Mouse (Mus musculus): Measurements from ENCODE around the gene Emx1.

The Emx1 gene

DNA sequence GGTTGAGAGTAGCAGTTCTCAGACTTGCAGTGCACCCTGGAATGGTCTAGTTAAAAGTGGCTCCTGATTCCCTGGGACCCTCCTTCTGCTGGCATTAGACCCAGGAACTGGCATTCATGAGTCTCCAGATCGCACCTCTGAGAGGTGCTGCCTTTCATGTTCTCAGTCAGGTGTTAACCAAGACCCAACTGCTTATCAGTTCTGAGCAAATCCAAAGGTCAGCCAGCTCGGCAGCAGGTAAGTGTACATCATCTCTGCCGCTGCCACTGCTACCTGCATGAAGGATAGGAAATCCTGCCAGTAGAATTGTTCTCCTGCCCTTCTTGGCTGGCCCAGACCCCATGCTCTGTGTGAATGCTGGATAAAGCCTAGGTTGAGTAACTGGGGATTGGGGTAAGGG lies 43.5 kb downstream of the Emx1 start:
- DNase-seq (ENCODE audit: low spot score in 2 of 2), result no peak

DNA sequence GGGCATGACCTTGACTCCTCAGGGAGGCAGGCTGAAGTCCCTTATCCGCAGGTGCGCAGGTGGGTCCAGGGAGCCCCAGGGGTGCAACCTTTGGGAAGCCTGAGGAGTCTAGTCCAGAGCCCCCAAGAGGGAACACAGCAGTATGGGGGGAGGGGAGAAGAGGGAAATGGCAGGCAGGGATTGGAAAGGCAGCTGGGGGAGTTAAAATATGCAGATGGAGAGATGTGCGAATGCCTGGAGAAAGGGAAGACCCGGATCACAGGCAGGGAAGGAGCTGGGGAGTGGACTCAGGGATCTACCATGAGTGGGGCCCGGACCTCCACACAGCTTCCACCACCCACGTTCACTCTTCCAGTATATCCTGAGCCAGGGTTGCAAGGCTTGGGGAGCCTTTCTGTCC lies 44.2 kb downstream of the Emx1 start:
- no peak for DNase-seq (ENCODE audit: low spot score in 2 of 2)

DNA sequence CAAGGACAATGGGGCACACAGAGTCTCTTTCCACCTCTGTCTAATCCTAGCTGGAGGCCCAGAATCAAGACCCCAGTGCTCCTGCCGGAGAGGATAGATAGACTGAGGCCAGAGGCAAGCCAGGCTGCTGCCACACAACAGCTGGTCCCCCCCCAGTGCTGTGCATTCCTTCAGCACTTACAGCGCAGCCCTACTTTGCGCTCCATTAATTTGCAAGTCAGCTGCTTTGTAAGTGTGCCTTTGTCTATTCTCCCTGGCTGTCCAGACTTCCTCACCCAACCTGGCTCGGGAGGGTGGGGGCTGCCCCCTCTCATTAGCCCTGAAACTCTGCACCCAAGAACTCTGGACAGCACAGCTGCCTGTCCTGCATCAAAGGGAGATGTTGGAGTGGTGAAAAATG lies 44.8 kb downstream of the Emx1 start:
- DNase-seq (ENCODE audit: low spot score in 2 of 2), result no peak

DNA sequence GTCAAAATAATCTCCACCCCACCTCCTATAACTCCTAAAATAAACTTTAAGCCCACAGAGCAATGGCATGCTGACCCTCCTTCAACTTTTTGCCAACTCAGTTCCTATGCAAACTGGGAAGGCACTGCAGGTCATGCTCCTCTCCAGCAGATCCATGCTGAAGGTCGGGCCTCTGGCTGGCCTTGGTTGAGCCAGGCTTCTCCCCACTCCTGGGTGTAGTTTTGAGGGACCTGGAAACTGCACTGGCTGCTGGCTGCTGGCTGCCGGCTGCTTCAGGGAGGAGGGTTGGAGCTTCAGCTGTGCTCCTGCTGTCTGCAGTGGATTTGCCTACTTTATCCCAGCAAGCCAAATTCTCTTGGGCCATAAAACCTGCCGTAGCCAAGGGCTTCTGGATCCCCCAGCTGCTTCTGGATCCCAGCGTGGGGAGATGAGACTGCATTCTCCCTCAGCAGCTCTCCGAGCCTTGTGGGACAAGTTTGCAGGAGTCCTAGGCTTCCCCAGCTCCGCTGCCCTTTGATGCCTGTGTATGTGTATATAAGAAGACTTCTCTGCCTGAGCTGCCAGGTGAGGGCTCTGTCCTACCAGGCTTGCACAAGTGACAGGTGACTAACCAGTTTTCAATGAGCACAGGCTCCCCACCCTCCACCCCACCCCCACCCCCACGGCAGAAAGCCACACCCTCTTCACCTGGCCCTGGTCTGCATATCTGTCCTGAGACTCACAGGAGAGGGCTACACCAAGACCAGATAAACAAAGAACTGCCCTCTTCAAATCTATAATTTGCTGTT lies 45.8 kb downstream of the Emx1 start:
- DNase-seq (ENCODE audit: low spot score in 2 of 2), result no peak

DNA sequence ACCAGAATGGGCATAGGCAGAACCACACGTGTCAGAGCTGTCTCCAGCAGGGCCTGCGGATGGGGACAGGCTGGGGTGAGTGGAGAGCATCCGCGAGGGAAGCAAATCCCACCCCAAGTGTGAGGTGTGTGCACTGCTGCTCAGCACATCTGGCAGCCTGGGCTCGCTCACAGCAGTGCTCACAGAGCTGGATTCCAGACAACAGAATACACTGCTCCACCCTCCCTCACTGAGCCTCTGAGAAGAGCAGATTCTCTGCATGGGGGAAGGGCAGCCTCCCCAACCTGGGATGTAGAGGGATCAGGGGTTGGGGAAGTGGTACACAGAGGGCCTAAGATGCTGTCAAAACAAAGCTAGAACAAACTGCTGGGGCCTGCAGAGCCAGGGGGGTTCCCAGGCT lies 47.6 kb downstream of the Emx1 start:
- DNase-seq (ENCODE audit: low spot score in 2 of 2), result no peak

DNA sequence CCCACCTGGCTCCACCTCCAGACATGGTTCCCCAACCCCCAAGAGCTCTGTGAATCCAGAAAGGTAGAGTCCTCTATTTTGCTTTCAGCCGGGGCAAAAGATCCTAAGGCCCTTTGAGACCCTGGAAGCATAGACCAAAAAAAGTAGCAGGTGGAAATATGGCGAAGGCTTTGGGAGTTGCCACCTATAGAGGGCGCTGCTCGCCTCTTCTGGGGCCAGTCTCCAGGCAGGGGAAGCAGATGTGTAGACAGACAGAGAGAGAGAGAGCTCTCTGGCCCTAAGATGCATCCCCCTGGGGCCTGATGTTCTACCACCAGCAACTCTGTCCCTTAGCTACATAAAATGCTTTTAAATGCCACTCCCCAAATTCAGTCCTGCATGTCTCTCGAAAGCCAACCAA lies 49.8 kb downstream of the Emx1 start:
- no peak for DNase-seq (ENCODE audit: low spot score in 2 of 2)

DNA sequence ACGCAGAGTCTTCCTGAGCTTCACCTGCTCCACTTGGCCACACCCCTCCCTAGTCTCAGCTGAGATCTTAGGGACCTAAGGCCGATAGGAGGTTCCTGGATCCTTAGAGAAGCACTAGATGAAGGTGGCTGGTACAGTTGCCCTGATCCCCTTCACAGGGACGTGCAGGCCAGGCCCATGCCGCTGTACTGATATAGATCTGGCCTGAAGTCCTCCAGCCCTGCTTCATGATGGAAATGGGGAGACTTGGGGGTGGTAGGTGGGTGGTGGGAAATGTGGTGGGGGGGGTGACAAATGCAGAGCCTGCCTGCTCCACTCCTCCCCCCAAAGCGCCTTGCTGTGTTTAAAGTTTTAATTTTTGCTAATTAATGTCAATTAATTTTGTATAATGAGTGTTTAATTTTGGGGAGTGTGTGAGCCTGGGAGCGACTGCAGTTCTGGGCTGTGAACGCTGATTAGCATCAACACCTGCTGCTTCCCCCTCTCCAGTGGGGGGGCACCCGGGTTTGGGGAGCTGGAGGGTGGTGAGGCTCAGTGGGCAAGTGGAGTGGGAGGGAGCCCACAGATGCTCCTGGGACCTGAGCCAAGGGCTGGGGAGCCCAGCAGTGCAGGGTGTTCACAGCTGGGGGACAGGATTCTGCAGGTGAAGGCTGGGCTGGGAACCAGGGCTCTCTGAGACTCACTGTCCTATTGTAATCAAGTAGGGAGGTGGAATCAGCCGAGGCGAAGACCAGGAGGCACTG lies 50.5 kb downstream of the Emx1 start:
- DNase-seq (ENCODE audit: low spot score in 2 of 2), result peak in 1 of 2 experiments; percentile 42

DNA sequence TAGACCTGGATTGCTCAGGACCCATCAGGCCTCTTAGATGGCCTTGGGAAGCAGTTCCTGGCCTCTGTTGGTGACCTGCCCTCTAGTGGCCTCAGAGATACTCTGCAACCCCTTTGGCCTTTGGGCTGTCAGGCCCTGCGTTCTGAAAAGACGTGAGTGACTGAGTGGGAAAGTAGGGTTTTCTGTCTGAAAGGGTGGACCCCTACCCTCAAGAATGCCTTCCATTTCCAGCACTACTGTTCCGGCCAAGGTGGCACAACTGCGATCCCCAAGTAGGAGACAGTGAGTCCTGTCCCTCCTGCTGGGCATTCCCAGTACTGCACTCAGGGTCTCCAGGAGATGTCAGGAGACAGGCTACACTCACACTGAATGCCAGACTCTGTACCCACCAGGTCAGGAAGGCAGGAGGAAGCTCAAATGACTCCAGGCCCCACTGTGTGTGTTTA lies 51.8 kb downstream of the Emx1 start:
- no peak for DNase-seq (ENCODE audit: low spot score in 2 of 2)

DNA sequence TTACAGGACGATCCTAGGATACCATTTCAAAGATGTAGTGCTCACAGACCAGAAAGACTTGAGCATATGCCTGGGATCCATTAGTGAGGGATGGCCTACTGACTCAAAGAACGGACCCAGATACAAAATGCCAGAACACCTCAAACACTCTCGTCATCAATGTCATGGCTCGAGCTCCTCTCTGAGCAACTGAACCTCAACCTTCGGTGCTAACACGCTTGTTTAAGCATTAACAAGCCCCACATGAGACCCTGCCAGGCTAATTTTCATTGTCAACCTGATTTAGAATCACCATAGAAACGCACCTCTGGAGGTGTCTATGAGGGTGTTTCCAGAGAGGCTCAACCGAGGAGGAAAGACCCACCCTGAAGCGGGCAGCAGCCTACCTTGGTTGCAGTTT lies 62.6 kb downstream of the Emx1 start:
- DNase-seq (ENCODE audit: low spot score in 2 of 2), result no peak

DNA sequence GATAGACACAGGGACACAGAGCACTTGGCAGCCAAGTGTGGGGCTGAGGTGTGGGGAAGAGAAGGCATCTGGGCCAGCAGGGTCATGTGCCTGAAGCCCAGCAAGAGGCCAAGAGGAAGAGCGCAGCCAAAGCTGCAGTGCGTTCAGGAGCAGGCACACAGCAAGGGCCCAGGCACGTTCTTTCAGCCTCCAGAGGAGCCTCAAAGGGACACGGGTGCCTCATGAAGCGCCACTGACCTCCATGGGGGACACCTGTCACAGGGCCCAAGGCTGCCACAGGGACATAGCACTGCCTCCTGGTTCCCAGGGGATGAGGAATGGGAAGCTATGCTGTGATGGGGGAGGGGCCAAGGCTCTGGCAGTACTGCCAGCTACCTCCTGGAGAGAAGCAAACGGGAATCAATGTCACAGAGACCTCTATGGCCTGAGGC lies 63.6 kb downstream of the Emx1 start:
- DNase-seq (ENCODE audit: low spot score in 2 of 2), result no peak

DNA sequence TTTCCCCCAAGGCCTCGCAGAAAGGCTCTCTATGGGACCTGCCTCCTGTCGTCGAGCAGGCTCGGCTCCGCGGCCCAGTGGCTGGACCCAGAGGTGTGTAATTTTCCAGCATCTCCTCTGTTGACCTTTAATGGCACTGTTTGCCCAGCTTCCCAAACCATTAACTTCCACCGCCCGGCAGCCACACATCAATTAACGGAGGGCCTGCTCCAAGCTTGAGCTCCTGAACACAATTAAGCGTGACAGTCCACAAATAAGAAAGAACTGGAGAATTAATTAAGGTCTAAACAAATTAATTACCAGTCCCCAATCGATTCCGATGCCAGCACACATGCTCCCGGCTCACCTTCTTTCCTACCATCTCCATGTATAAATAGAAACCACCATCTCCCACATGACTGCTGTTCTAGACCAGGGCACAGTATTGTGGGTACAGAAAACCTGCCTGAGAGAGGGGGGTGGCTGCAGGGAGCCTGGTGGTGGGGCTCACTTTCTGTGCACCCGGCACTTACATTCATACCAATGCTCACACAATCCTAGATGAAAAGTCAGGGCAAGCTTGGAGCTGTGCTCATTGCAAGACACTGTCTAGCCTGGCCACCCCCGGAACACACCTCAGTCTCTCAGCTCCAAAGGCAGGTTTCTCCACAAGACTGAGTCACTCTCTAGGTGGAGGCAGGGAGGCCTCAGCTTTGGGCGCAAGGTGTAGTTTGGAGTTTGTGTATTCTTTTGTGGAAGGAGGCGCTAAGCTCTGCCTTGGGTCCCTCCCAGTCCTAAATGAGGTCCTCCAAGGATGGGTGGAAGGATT lies 65.2 kb downstream of the Emx1 start:
- DNase-seq (ENCODE audit: low spot score in 2 of 2), result no peak

DNA sequence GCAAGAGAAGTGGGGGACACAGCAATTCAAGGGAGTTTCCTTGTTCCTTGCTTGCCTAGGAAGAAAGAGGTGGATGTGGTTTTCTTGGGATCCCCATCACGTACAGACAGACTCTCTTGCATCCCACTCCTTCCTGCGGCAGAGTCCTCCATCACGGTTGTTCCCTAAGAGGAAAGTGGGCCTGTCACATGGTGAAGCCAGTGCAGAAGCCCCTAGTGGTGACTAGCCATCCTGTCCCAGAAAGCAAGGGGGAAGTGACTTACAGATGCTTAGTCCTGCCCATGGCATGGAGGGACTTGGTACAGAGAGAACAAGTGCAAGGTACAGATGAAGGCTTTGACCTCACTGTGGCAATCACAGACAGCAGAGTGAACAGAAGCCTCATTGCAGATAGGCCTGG lies 66.0 kb downstream of the Emx1 start:
- no peak for DNase-seq (ENCODE audit: low spot score in 2 of 2)
